Mouse (Mus musculus): ENCODE measurements around the gene Mtmr11. TPM values are rescaled to one million over a fixed set of nuclear protein-coding genes. Genes with fewer than 3 reads are reported as not detected.
A peak's percentile ranks its signal among the peaks of the same experiment; 100 is the strongest.
"Not testable (repeated sequence)": the region's sequence is repeated elsewhere in the genome, so short reads cannot be mapped to it uniquely, and the experiment has no call there.

The Mtmr11 gene
- polyA plus RNA-seq, 1 experiment from 2014 or later = 13.0 TPM

- Histone ChIP-seq H3K9me3 (ENCODE audit: low read depth, low read length) (no peaks in the 10 kb centered on the region), H3K9ac (no peak overlapping the region), H3K27me3 (ENCODE audit: insufficient read depth, low read length) (0 out of 2 replicates have a peak, but pooled peaks cover 3% of the 10 kb centered on the region), H3K4me3 (ENCODE audit: low read depth, low read length) (no peak overlapping the region), H3K27ac (ENCODE audit: low read depth) (no peak overlapping the region), H3K4me1 (ENCODE audit: insufficient read depth) (no peaks in the 10 kb centered on the region), H3K36me3 (ENCODE audit: insufficient read depth) (no peaks in the 10 kb centered on the region), H3K4me2 (no peak overlapping the region)
- ATAC-seq (ENCODE audit: insufficient read depth) (no peak), DNase-seq (no peak)
- WGBS = 67% methylated on average over 3 of the region's 3 CpGs
- TF ChIP-seq CTCF (IDR thresholded peaks at IDR 0.05; ENCODE audit: low read depth) = 0 out of 2 replicates have a peak, but pooled peaks have one; percentile 9
These were observed 46.0 kb downstream of the Mtmr11 start for GRCm38 (mm10) chr3:96207819-96208218.

- Histone ChIP-seq H3K9me3 (ENCODE audit: low read depth, low read length) (no peaks in the 10 kb centered on the region), H3K4me2 (no peak overlapping the region), H3K4me1 (ENCODE audit: insufficient read depth) (no peaks in the 10 kb centered on the region), H3K27me3 (ENCODE audit: insufficient read depth, low read length) (0 out of 2 replicates have a peak, but pooled peaks cover 3% of the 10 kb centered on the region), H3K27ac (ENCODE audit: low read depth) (no peak overlapping the region), H3K9ac (no peak overlapping the region), H3K36me3 (ENCODE audit: insufficient read depth) (no peaks in the 10 kb centered on the region), H3K4me3 (ENCODE audit: low read depth, low read length) (no peak overlapping the region)
- DNase-seq (peak; percentile 28), ATAC-seq (ENCODE audit: insufficient read depth) (no peak)
- WGBS = 21% methylated on average over 15 of the region's 15 CpGs
- peak; percentile 37 for TF ChIP-seq CTCF (IDR thresholded peaks at IDR 0.05; ENCODE audit: low read depth)
These were observed 47.4 kb downstream of the Mtmr11 start for GRCm38 (mm10) chr3:96209242-96209641.

GRCm38 (mm10) chr3:96219191-96219641 lies 57.4 kb downstream of the Mtmr11 start:
- H3K27me3 ChIP-seq (ENCODE audit: insufficient read depth, low read length) = no peaks in the 10 kb centered on the region
- TF ChIP-seq CTCF (IDR thresholded peaks at IDR 0.05; ENCODE audit: low read depth) = peak; percentile 35
- no peaks in the 10 kb centered on the region for H3K36me3 ChIP-seq (ENCODE audit: insufficient read depth)
- H3K9ac ChIP-seq = peak overlapping the region; percentile 68
- H3K4me2 ChIP-seq = peak overlapping the region; percentile 93
- 0% methylated on average over 12 of the region's 12 CpGs for WGBS
- DNase-seq = peak; percentile 52
- H3K27ac ChIP-seq (ENCODE audit: low read depth) = peak overlapping the region; percentile 99
- peaks cover 15% of the 10 kb centered on the region; the same call in 1 of the 2 replicates for H3K4me1 ChIP-seq (ENCODE audit: insufficient read depth)
- no peaks in the 10 kb centered on the region for H3K9me3 ChIP-seq (ENCODE audit: low read depth, low read length)
- ATAC-seq (ENCODE audit: insufficient read depth) = peak; percentile 2; the same call in 1 of the 2 replicates
- H3K4me3 ChIP-seq (ENCODE audit: low read depth, low read length) = peak overlapping the region; percentile 52

GRCm38 (mm10) chr3:96219661-96220130 lies 57.9 kb downstream of the Mtmr11 start, which contains the start of the genes Bola1 and Hist2h2ab:
Bola1 (minus strand) TSS chr3:96219709.
Hist2h2ab (plus strand) TSS chr3:96219865.
- H3K27me3 ChIP-seq (ENCODE audit: insufficient read depth, low read length) = no peaks in the 10 kb centered on the region
- ATAC-seq (ENCODE audit: insufficient read depth) = peak; percentile 85
- peak; percentile 92 for DNase-seq
- TF ChIP-seq CTCF (IDR thresholded peaks at IDR 0.05; ENCODE audit: low read depth) = no peak
- WGBS = under 1% methylated on average over 37 of the region's 37 CpGs
- H3K4me2 ChIP-seq = peak within 1 kb of the TSS; percentile 93
- H3K9ac ChIP-seq = peak within 1 kb of the TSS; percentile 82
- H3K4me3 ChIP-seq (ENCODE audit: low read depth, low read length) = peak within 1 kb of the TSS; percentile 52
- H3K27ac ChIP-seq (ENCODE audit: low read depth) = peak within 1 kb of the TSS; percentile 99
- no peaks in the 10 kb centered on the region for H3K36me3 ChIP-seq (ENCODE audit: insufficient read depth)
- peaks cover 15% of the 10 kb centered on the region; the same call in 1 of the 2 replicates for H3K4me1 ChIP-seq (ENCODE audit: insufficient read depth)
- no peaks in the 10 kb centered on the region for H3K9me3 ChIP-seq (ENCODE audit: low read depth, low read length)

DNA sequence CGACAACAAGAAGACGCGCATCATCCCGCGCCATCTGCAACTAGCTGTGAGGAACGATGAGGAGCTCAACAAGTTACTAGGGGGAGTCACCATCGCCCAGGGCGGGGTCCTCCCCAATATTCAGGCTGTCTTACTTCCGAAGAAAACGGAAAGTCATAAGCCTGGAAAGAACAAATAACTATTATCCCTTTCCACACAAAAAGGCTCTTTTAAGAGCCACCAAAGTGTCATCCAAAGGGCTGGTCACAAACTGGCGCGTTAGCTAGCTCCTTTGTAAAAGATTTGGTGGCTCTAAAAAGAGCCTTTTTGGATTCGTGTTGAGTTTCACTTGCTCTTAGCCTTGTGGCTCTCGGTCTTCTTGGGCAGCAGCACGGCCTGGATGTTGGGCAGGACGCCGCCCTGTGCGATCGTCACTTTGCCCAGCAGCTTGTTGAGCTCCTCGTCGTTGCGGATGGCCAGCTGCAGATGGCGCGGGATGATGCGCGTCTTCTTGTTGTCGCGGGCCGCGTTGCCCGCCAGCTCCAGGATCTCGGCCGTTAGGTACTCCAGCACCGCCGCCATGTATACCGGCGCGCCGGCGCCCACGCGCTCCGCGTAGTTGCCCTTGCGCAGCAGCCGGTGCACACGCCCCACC lies 58.4 kb downstream of the Mtmr11 start:
- H3K4me2 ChIP-seq = peak overlapping the region; percentile 93
- not testable (repeated sequence) for H3K9me3 ChIP-seq (ENCODE audit: low read depth, low read length); H3K27me3 ChIP-seq (ENCODE audit: insufficient read depth, low read length); H3K36me3 ChIP-seq (ENCODE audit: insufficient read depth)
- ATAC-seq (ENCODE audit: insufficient read depth) = peak; percentile 5; the same call in 1 of the 2 replicates
- WGBS = 1% methylated on average over 30 of the region's 47 CpGs
- peak overlapping the region; percentile 82 for H3K9ac ChIP-seq
- peaks cover 15% of the 10 kb centered on the region; the same call in 1 of the 2 replicates for H3K4me1 ChIP-seq (ENCODE audit: insufficient read depth)
- peak overlapping the region; percentile 99 for H3K27ac ChIP-seq (ENCODE audit: low read depth)
- peak overlapping the region; percentile 52 for H3K4me3 ChIP-seq (ENCODE audit: low read depth, low read length)
- DNase-seq = peak; percentile 67

DNA sequence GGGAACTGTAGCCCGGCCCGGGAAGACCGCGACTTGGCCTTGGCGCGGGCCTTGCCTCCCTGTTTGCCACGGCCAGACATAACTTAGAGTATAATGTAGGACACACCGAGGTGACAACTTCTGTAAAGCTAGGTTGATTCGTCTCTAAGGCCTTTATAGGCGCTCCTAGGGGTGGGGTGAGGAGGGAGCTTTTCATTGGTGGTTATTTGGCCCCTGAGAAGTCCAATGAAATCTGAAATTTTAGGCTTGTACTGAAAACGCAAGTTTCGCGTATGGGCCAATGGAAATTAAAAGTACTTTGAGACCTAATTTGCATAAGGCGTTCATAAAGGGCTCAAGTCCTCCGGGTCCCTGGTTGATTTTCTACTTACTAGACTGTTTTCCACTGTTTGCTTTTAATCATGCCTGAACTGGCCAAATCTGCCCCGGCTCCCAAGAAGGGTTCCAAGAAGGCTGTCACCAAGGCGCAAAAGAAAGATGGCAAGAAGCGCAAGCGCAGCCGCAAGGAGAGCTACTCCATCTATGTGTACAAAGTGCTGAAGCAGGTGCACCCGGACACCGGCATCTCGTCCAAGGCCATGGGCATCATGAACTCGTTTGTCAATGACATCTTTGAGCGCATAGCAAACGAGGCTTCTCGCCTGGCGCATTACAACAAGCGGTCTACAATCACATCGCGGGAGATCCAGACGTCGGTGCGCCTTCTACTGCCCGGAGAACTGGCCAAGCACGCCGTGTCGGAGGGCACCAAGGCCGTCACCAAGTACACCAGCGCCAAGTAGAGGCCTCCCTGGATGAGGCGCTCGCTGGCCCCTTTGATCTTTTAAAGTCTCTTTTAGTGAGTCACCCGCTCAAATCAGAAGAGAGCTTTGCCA lies 59.2 kb downstream of the Mtmr11 start, which contains the start of the genes Hist2h2ac and Hist2h2be:
TSS of gene Hist2h2ac (minus strand) at position 116 of the 875 bp plus-strand sequence.
TSS of gene Hist2h2be (plus strand) at position 355 of the 875 bp plus-strand sequence.
- H3K27me3 ChIP-seq (ENCODE audit: insufficient read depth, low read length) = no peaks in the 10 kb centered on the region
- H3K27ac ChIP-seq (ENCODE audit: low read depth) = peak within 1 kb of the TSS; percentile 99
- peak within 1 kb of the TSS; percentile 52 for H3K4me3 ChIP-seq (ENCODE audit: low read depth, low read length)
- no peaks in the 10 kb centered on the region for H3K9me3 ChIP-seq (ENCODE audit: low read depth, low read length)
- H3K36me3 ChIP-seq (ENCODE audit: insufficient read depth) = no peaks in the 10 kb centered on the region
- H3K9ac ChIP-seq = peak within 1 kb of the TSS; percentile 82
- peak; percentile 95 for ATAC-seq (ENCODE audit: insufficient read depth)
- TF ChIP-seq CTCF (IDR thresholded peaks at IDR 0.05; ENCODE audit: low read depth) = no peak
- DNase-seq = peak; percentile 96
- peak within 1 kb of the TSS; percentile 93 for H3K4me2 ChIP-seq
- under 1% methylated on average over 43 of the region's 43 CpGs for WGBS
- H3K4me1 ChIP-seq (ENCODE audit: insufficient read depth) = peaks cover 15% of the 10 kb centered on the region; the same call in 1 of the 2 replicates

Small RNA genes lying within 50 kb of the gene (microRNA-seq; reads per million reads assigned to microRNA genes)
- gene Gm44492 (ENCODE audit: borderline number of aligned reads) = not detected

Other genes starting within 250 kb of the Mtmr11 start
- gene Anp32e, start 232.8 kb upstream of the Mtmr11 start, polyA plus RNA-seq (2014; fragmentation: Nextera tagmentation; extraction: Ambion mirVana) = 80.5 and 84.0 TPM in 2 replicates
- 36.7 and 37.0 TPM in 2 replicates for gene Plekho1, start 166.0 kb upstream of the Mtmr11 start, polyA plus RNA-seq (2014; fragmentation: Nextera tagmentation; extraction: Ambion mirVana)
- gene Vps45, start 103.5 kb upstream of the Mtmr11 start, polyA plus RNA-seq (2014; fragmentation: Nextera tagmentation; extraction: Ambion mirVana) = 18.6 and 19.7 TPM in 2 replicates
- 18.9 and 21.3 TPM in 2 replicates for gene Otud7b, start 57.5 kb upstream of the Mtmr11 start, polyA plus RNA-seq (2014; fragmentation: Nextera tagmentation; extraction: Ambion mirVana)
- gene Sf3b4, start 10.3 kb downstream of the Mtmr11 start, polyA plus RNA-seq (2014; fragmentation: Nextera tagmentation; extraction: Ambion mirVana) = 196 and 210 TPM in 2 replicates
- gene Sv2a, start 19.1 kb downstream of the Mtmr11 start, polyA plus RNA-seq (2014; fragmentation: Nextera tagmentation; extraction: Ambion mirVana) = 3.6 and 5.8 TPM in 2 replicates
- 57.6 and 68.0 TPM in 2 replicates for gene Bola1, start 57.7 kb downstream of the Mtmr11 start, polyA plus RNA-seq (2014; fragmentation: Nextera tagmentation; extraction: Ambion mirVana)
- gene Hist2h2ab, start 57.9 kb downstream of the Mtmr11 start, polyA plus RNA-seq (2014; fragmentation: Nextera tagmentation; extraction: Ambion mirVana) = not detected in 2 replicates
- 10.8 and 11.9 TPM in 2 replicates for gene Hist2h2ac, start 58.9 kb downstream of the Mtmr11 start, polyA plus RNA-seq (2014; fragmentation: Nextera tagmentation; extraction: Ambion mirVana)
- gene Hist2h2be, start 59.1 kb downstream of the Mtmr11 start, polyA plus RNA-seq (2014; fragmentation: Nextera tagmentation; extraction: Ambion mirVana) = 5.9 and 6.4 TPM in 2 replicates
- 11.5 and 14.4 TPM in 2 replicates for gene Hist2h3c2, start 77.1 kb downstream of the Mtmr11 start, polyA plus RNA-seq (2014; fragmentation: Nextera tagmentation; extraction: Ambion mirVana)
- 49.7 and 55.6 TPM in 2 replicates for gene Hist2h2aa2, start 78.3 kb downstream of the Mtmr11 start, polyA plus RNA-seq (2014; fragmentation: Nextera tagmentation; extraction: Ambion mirVana)
- gene Hist2h2aa1, start 83.5 kb downstream of the Mtmr11 start, polyA plus RNA-seq (2014; fragmentation: Nextera tagmentation; extraction: Ambion mirVana) = 13.0 and 15.7 TPM in 2 replicates
- gene Hist2h3c1, start 84.7 kb downstream of the Mtmr11 start, polyA plus RNA-seq (2014; fragmentation: Nextera tagmentation; extraction: Ambion mirVana) = 0.30 and 2.3 TPM in 2 replicates
- gene Hist2h4, start 101.3 kb downstream of the Mtmr11 start, polyA plus RNA-seq (2014; fragmentation: Nextera tagmentation; extraction: Ambion mirVana) = 11.3 and 16.6 TPM in 2 replicates
- 100 and 111 TPM in 2 replicates for gene Hist2h3b, start 106.7 kb downstream of the Mtmr11 start, polyA plus RNA-seq (2014; fragmentation: Nextera tagmentation; extraction: Ambion mirVana)
- gene Hist2h2bb, start 107.7 kb downstream of the Mtmr11 start, polyA plus RNA-seq (2014; fragmentation: Nextera tagmentation; extraction: Ambion mirVana) = 23.2 and 26.7 TPM in 2 replicates
- 3.3 and 3.9 TPM in 2 replicates for gene Fcgr1, start 132.0 kb downstream of the Mtmr11 start, polyA plus RNA-seq (2014; fragmentation: Nextera tagmentation; extraction: Ambion mirVana)